Mouse (Mus musculus): ENCODE measurements at regions not wholly inside any gene's neighbourhood (a gene's known extent, or its start where the extent isn't known, plus 50 kb on each side); places are given as distances from the start of the nearest gene placed in this dataset.

DNA sequence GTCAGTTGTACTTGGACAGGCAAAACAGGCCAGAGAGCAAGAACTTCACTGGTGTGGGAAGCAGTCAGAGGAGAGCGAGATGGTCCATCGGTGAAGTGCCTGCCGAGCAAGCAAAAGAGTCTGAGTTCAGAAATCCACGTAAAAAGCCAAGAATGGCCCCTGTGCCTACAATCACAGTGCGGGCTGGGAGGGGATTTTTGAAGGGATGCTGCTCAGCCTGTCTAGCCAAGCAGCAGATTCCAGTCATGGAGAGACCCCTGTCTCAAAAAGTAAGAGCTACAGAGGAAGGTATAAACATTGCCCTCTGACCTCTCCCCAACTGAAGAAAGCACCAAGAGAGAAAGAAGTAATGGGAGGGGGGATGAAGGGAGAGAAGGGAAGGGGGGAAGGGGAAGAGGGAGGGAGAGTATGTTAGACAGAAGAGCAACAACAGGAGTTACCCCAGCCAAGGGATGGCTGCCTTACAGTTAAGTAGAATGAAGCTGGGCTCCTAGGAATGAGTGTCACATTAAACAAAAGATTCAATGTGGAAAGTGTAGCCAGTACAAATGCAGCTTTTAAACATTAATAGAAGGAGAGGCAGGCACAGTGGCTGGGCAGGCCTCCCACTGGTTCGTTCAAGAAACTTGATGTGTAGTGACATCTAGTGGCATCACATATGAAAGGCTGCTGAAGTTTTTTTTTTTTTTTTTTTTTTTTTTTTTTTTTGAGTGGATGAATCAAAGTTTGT is 130.2 kb downstream of the Srek1 start:
- no peak for TF ChIP-seq USF1 (IDR thresholded peaks at IDR 0.05; ENCODE audit: low read depth)
- no peak for TF ChIP-seq MAX (IDR thresholded peaks at IDR 0.05; ENCODE audit: low read depth)

Measured in myocyte (in vitro differentiated cells).